Mouse (Mus musculus) liver, adult 2 months (tissue): ENCODE data around the gene Clptm1.

Source experiments
- CTCF ChIP-seq: fragments of 200-500 bp; IDR thresholded peaks from 2 replicates; pipeline ENCODE4 v1.5.1; 2011; ENCODE audit warnings: low read depth, low read length, control low read depth
- POLR2A ChIP-seq: fragments of 200-500 bp; IDR thresholded peaks from 2 replicates; pipeline ENCODE4 v1.6.1; 2011; ENCODE audit warnings: low read length, control low read depth; ENCODE audit not compliant: insufficient read depth; ENCODE audit errors: extremely low read depth

- TF ChIP-seq CTCF (no peak), POLR2A (no peak)
Measured at GRCm38 (mm10) chr7:19667434-19667833, 2.6 kb upstream of the Clptm1 start.
